Mouse (Mus musculus): ENCODE results near the gene Coro1b.

DNA sequence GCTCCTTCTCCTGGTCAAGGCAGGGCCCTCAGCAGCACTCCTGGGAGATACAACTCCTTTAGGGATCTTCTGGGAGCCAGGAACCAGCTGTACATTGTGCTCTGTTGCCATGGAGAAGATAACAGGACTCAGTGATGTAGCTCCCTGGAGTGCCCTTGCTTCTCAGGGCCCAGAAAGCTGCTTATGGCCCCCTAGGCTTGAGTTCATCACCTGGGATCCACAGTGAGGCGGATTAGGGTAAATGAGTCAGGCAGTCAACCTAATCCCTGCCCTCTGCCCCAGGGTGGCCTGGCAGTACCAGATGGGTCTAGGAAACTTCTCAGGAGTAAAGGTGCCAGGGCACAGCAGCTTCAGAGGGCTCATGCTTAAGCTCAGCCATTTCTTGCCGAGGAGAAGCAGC, 9.0 kb upstream of the Coro1b start, which contains the start of gene Gpr152:
- no peak for TF ChIP-seq CTCF (IDR thresholded peaks at IDR 0.05; ENCODE audit: insufficient read depth, low read length)
- no peak for TF ChIP-seq POLR2A (IDR thresholded peaks at IDR 0.05; ENCODE audit: borderline replicate concordance, extremely low read depth, low read depth, low read length)

Measured in lung, adult 2 months (tissue).